9 mouse cellular contexts compared by ENCODE assay signal in genomic region chr11:76577588-76578257, GRCm38 (mm10). TPM values are rescaled to one million over a fixed set of nuclear protein-coding genes. Genes with fewer than 3 reads are reported as not detected.
A peak's percentile ranks its signal among the peaks of the same experiment; 100 is the strongest.
DNase-seq lines count a peak whose midpoint lies in the region; ATAC-seq and TF ChIP-seq lines count a peak whose summit lies in the region.
"Had no signal": no experiment of that assay in that cellular context is flagged by ENCODE, and none has a peak within 500 bp of the region (broad histone marks: within the 10 kb centered on the region; RNA-seq: fewer than 3 reads in every experiment).

No protein-coding gene starts in this region.

- no peak overlapping the region for H3K9ac ChIP-seq in forebrain, embryonic 12.5 days
- H3K9ac ChIP-seq in lung, postnatal 0 days (replicated peaks; ENCODE audit: low read depth), result no peak overlapping the region
- H3K9ac ChIP-seq: heart, embryonic 15.5 days had no signal

- H3K4me2 ChIP-seq in forebrain, embryonic 12.5 days, result no peak overlapping the region
- H3K4me2 ChIP-seq in lung, postnatal 0 days (replicated peaks; ENCODE audit: low read depth, low read length), result no peak overlapping the region
- H3K4me2 ChIP-seq: heart, embryonic 15.5 days had no signal

- 30% methylated on average over 12 of the region's 12 CpGs for WGBS in forebrain, embryonic 12.5 days
- 32% methylated on average over 12 of the region's 12 CpGs for WGBS in lung, postnatal 0 days

- H3K36me3 ChIP-seq in forebrain, embryonic 12.5 days (replicated peaks), result no peaks in the 10 kb centered on the region
- no peaks in the 10 kb centered on the region for H3K36me3 ChIP-seq in lung, postnatal 0 days (ENCODE audit: insufficient read depth, low read length)
- H3K36me3 ChIP-seq: heart, embryonic 15.5 days had no signal

- no peak overlapping the region for H3K27ac ChIP-seq in forebrain, embryonic 12.5 days
- peak overlapping the region; percentile 79 for H3K27ac ChIP-seq in layer of hippocampus, adult 2 months
- no peak overlapping the region for H3K27ac ChIP-seq in lung, postnatal 0 days (ENCODE audit: low read length)
- H3K27ac ChIP-seq: heart, embryonic 15.5 days had no signal

- no peak overlapping the region for H3K4me3 ChIP-seq in forebrain, embryonic 12.5 days (replicated peaks)
- peak overlapping the region; percentile 22 for H3K4me3 ChIP-seq in layer of hippocampus, adult 2 months
- H3K4me3 ChIP-seq in lung, postnatal 0 days (ENCODE audit: low read depth, low read length), result no peak overlapping the region
- H3K4me3 ChIP-seq: heart, embryonic 15.5 days had no signal

- H3K4me1 ChIP-seq in forebrain, embryonic 12.5 days, result peaks cover 7% of the 10 kb centered on the region; the same call in 1 of the 2 replicates
- no peaks in the 10 kb centered on the region for H3K4me1 ChIP-seq in lung, postnatal 0 days (ENCODE audit: insufficient read depth, low read depth, low read length)

- peak; percentile 78 for DNase-seq in ES-CJ7 (ENCODE audit: low read depth, low spot score)
- peak; percentile 79 for DNase-seq in c-Kit-positive CD71-negative TER-119-negative erythroid progenitor cells, embryonic 14.5 days (ENCODE audit: low read depth)
- peak; percentile 92 for DNase-seq in heart, postnatal 4 days
- DNase-seq in layer of hippocampus, adult 2 months (ENCODE audit: low spot score in 2 of 2), result peak; percentile 84 to 95
- peak; percentile 85 for DNase-seq in lung, postnatal 0 days (ENCODE audit: low spot score)
- peak; percentile 83 for DNase-seq in ovary, postnatal 10 days (ENCODE audit: low spot score)
- peak; percentile 55 to 89 for DNase-seq in thymus, postnatal 10 days (ENCODE audit: low spot score in 2 of 2)

- H3K9me3 ChIP-seq in forebrain, embryonic 12.5 days, result no peaks in the 10 kb centered on the region
- H3K9me3 ChIP-seq in lung, postnatal 0 days (ENCODE audit: low read length), result no peaks in the 10 kb centered on the region; the same call in 1 of the 2 replicates
- H3K9me3 ChIP-seq: heart, embryonic 15.5 days had no signal

- TF ChIP-seq EP300 in lung, postnatal 0 days (IDR thresholded peaks at IDR 0.05), result no peak

- H3K27me3 ChIP-seq in forebrain, embryonic 12.5 days, result peaks cover 9% of the 10 kb centered on the region
- no peaks in the 10 kb centered on the region for H3K27me3 ChIP-seq in lung, postnatal 0 days (replicated peaks; ENCODE audit: insufficient read depth, low read length)

- peak; percentile 99 for TF ChIP-seq CTCF in layer of hippocampus, adult 2 months (conservative IDR thresholded peaks at IDR 0.05)
- peak; percentile 93 for TF ChIP-seq CTCF in lung, postnatal 0 days (IDR thresholded peaks at IDR 0.05)

- ATAC-seq in forebrain, embryonic 12.5 days (ENCODE audit: low FRiP score), result peak; percentile 74
- ATAC-seq in lung, postnatal 0 days, result peak; percentile 53

RNA-seq across cellular contexts. Expression of gene Abr, which starts 44.4 kb away (rescaled TPM):
- 73.4 and 77.7 TPM in 2 replicates for polyA plus RNA-seq in forebrain, embryonic 12.5 days (2016; fragmentation: Nextera tagmentation; extraction: Ambion mirVana)
- 10 to 100 TPM; 40.6 to 41.5 TPM for total RNA-seq in heart, postnatal 4 days (2021)
- total RNA-seq in layer of hippocampus, adult 2 months (2021), result 100 to 1,000 TPM; 528 to 537 TPM
- 16.6 and 17.2 TPM in 2 replicates for polyA plus RNA-seq in lung, postnatal 0 days (2015; fragmentation: Nextera tagmentation; extraction: Ambion mirVana)

Comparison
In these comparisons a context has a peak if more than half of its experiments do, and no peak if none do; other contexts are left out.
1. RNA of gene Abr, which starts 44.4 kb away (total RNA-seq): 528 to 537 TPM in layer of hippocampus, adult 2 months; 40.6 to 41.5 TPM in heart, postnatal 4 days; every median in the first group is over 10 times any median in the second.
2. Peak in every context shown above with its lines, with median percentiles within 50 percentile points of each other: DNase-seq.